Mouse (Mus musculus) G1E (cell line): Measurements from ENCODE around the gene Phf12.

Experiments used
- CTCF ChIP-seq: IDR thresholded peaks from 2 replicates; pipeline ENCODE4 v1.5.1; 2012; ENCODE audit warnings: low read depth, low read length, inconsistent platforms, mixed read lengths
- GATA1 ChIP-seq: IDR thresholded peaks from 2 replicates; pipeline ENCODE4 v1.6.1; 2012; ENCODE audit warnings: borderline replicate concordance, low read length, inconsistent platforms, mixed read lengths
- GATA2 ChIP-seq: IDR thresholded peaks from 2 replicates; pipeline ENCODE4 v1.6.1; 2012; ENCODE audit warnings: low read depth, low read length, inconsistent platforms, borderline replicate concordance
- TAL1 ChIP-seq: conservative IDR thresholded peaks from 2 replicates; pipeline ENCODE4 v1.6.1; 2012; ENCODE audit warnings: low read depth, low read length, inconsistent platforms, mixed read lengths

DNA sequence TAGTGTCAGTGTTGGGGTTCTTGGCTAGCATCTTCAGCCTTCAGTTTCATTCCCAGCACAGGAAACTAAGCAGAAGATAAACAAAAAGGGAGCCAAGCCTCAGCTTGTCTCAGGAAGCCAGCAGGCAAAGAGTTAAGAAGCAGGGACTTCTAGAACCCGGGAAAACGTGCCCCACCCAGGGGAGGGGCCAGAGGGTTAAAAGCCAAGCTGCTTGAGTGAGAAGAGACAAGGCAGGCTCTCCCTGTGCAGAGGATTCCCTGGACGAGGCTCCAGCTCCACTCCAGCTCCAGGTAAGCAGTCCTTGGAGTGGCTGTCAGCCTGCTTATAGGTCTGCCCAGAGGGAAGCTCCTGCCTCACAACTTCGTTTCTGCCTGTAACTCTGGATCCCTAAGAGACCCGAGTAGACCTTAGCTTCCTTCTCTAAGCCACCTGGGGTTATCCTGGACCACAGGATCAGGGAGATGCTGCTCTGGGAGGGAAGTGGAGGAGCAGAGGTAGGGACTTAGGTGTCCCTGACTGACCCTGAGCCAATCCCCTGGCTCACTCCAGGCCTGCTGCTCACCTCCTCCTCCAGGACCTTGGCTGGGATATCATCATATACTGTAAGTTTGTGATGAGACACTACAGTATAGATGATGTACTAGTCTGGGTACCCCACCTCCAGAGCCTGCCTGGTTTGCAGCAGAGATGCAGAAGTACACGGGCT, 90.0 kb downstream of the Phf12 start:
- no peak for TF ChIP-seq CTCF
- TF ChIP-seq GATA1, result no peak
- TF ChIP-seq TAL1, result no peak
- no peak for TF ChIP-seq GATA2
